Mouse (Mus musculus) forebrain, embryonic 14.5 days (tissue): Measurements from ENCODE around the gene Kpna7. TPM values are rescaled to one million over a fixed set of nuclear protein-coding genes. Genes with fewer than 3 reads are reported as not detected.
"Not testable (repeated sequence)": the region's sequence is repeated elsewhere in the genome, so short reads cannot be mapped to it uniquely, and the experiment has no call there.

Source experiments
- ATAC-seq: fragments of 200-750 bp; cut with Nextera tagmentation; 2 replicates; pipeline ENCODE4 v1.8.0; 2017; ENCODE audit warnings: mild to moderate bottlenecking, moderate library complexity
- DNase-seq: peaks from one replicate; pipeline ENCODE4 v3.0.0-alpha.2; 2015; ENCODE audit warnings: low spot score
- H3K27ac ChIP-seq: fragments of 300-500 bp; sonication (generic); 2 replicates; pipeline ENCODE4 v1.5.1; 2014; ENCODE audit warnings: low read depth, mild to moderate bottlenecking, control low read depth, low read length, moderate library complexity
- H3K27me3 ChIP-seq: fragments of 300-500 bp; sonication (generic); replicated peaks from 2 replicates; pipeline ENCODE4 v1.6.1; 2014; ENCODE audit warnings: low read length, control low read depth, mixed read lengths; ENCODE audit not compliant: control insufficient read depth, insufficient read depth
- H3K36me3 ChIP-seq: fragments of 300-500 bp; sonication (generic); 2 replicates; pipeline ENCODE4 v1.6.1; 2014; ENCODE audit warnings: low read length, control low read depth; ENCODE audit not compliant: control insufficient read depth, insufficient read depth
- H3K4me1 ChIP-seq: fragments of 300-500 bp; sonication (generic); 2 replicates; pipeline ENCODE4 v1.6.1; 2014; ENCODE audit warnings: antibody characterized with exemption, low read length, control low read depth; ENCODE audit not compliant: control insufficient read depth, insufficient read depth
- H3K4me2 ChIP-seq: fragments of 300-500 bp; sonication (generic); 2 replicates; pipeline ENCODE4 v1.6.1; 2014; ENCODE audit warnings: mild to moderate bottlenecking, control low read depth, low read length
- H3K4me3 ChIP-seq: fragments of 300-500 bp; sonication (generic); 2 replicates; pipeline ENCODE4 v1.5.1; 2014; ENCODE audit warnings: low read depth, low read length, control low read depth
- H3K9ac ChIP-seq: fragments of 300-500 bp; sonication (generic); 2 replicates; pipeline ENCODE4 v1.6.1; 2014; ENCODE audit warnings: mild to moderate bottlenecking, low read length, control low read depth, moderate library complexity
- H3K9me3 ChIP-seq: fragments of 300-500 bp; sonication (generic); replicated peaks from 2 replicates; pipeline ENCODE4 v1.6.1; 2016; ENCODE audit warnings: low read length, control low read depth, mixed read lengths; ENCODE audit not compliant: control insufficient read depth
- WGBS: fragments of 180-500 bp; shearing (Covaris S2); extraction: QIAGEN DNeasy Blood & Tissue Kit; methylation state at CpG from one replicate; pipeline ENCODE4 v1.1.7; 2014; 5-methylcytosine and 5-hydroxymethylcytosine counted together
- polyA plus RNA-seq: library from polyadenylated mRNA; unstranded; fragments of >200 nt; fragmentation: Nextera tagmentation; extraction: Ambion mirVana; gene quantifications from 2 replicates; pipeline ENCODE4 v1.2.1, GENCODE M21; 2014

The Kpna7 gene
- polyA plus RNA-seq, 1 experiment from 2014 or later, result not detected

DNA sequence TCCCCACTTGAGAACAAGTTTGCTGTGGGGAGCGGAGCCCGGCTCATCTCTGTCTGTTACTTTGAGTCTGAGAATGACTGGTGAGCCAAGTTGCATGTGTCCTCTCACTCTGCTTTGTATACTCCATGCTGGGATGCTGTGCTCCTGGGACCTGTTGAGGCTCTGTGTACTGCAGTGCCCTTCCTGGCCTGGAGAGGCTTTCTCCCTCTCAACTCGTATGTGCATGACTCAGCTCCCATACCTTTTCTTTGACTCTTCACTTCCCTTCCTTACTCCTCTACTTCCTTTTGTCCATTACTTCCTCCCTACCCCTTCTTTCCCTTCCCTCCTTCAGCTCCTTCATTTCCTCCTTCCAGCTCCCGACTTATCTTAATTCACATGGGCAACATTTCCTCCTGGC, 12.4 kb upstream of the Kpna7 start:
- H3K9me3 ChIP-seq, result no peaks in the 10 kb centered on the region
- ATAC-seq, result no peak
- no peak overlapping the region for H3K9ac ChIP-seq
- no peak overlapping the region for H3K27ac ChIP-seq
- no peak for DNase-seq
- no peak overlapping the region for H3K4me2 ChIP-seq
- 92% methylated on average over 4 of the region's 4 CpGs for WGBS
- peaks cover 94% of the 10 kb centered on the region for H3K36me3 ChIP-seq
- H3K4me1 ChIP-seq, result no peaks in the 10 kb centered on the region
- no peaks in the 10 kb centered on the region for H3K27me3 ChIP-seq
- no peak overlapping the region for H3K4me3 ChIP-seq

GRCm38 (mm10) chr5:145089878-145090277, 6.0 kb upstream of the Kpna7 start:
- Histone ChIP-seq H3K4me2 (no peak overlapping the region), H3K9me3 (no peaks in the 10 kb centered on the region), H3K36me3 (peaks cover 44% of the 10 kb centered on the region), H3K27ac (no peak overlapping the region), H3K4me1 (peaks cover 1% of the 10 kb centered on the region), H3K9ac (no peak overlapping the region), H3K4me3 (no peak overlapping the region), H3K27me3 (no peaks in the 10 kb centered on the region)
- DNase-seq (no peak), ATAC-seq (no peak)
- WGBS, result 89% methylated on average over 3 of the region's 3 CpGs

DNA sequence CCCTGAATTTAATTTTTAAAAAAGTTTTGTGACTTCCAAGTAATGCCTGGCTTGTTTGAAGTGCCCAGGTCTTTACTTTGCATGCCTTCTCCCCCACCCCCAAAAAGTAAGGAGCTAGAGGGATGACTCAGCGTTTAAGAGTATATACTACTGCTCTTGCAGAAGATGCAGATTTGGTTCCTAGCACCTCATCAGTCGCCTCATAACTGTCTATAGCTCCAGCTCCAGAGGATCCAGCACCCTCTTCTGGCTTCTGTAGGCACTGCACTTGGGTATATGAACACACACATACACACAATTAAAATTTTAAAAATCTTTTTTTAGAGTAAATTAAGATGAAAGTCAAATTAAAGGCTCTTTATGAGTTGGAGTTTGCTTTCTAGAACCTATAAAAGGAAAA, 4.4 kb upstream of the Kpna7 start:
- Histone ChIP-seq H3K36me3 (peaks cover 28% of the 10 kb centered on the region), H3K4me2 (no peak overlapping the region), H3K4me1 (peaks cover 8% of the 10 kb centered on the region), H3K27me3 (no peaks in the 10 kb centered on the region), H3K4me3 (no peak overlapping the region), H3K9me3 (no peaks in the 10 kb centered on the region), H3K9ac (no peak overlapping the region), H3K27ac (no peak overlapping the region)
- DNase-seq, result no peak
- 95% methylated on average over 2 of the region's 2 CpGs for WGBS
- ATAC-seq, result no peak

DNA sequence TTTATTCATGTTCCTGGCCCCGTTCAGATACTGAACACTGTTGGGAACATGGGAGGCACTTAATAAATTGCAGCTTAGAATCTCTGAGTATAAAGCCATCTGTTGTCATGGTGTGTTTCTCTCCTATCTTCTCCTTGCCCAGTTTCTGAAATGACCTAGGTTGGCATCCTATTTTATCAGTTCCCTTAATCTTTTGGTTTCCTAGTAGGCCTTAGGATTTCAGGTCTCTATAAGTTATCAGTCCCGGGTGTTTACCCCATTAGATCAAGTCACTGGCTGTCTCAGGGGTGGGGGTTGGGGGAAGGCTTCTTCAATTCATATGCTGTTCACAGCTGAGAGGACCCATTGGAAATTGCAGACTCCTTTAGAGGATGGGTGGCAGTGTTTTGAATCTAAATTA, 992 bp upstream of the Kpna7 start:
- Histone ChIP-seq H3K4me1 (peaks cover 8% of the 10 kb centered on the region), H3K9ac (peak overlapping the region; percentile 93), H3K9me3 (no peaks in the 10 kb centered on the region), H3K27me3 (no peaks in the 10 kb centered on the region), H3K4me3 (peak overlapping the region; percentile 74), H3K36me3 (0 out of 2 replicates have a peak, but pooled peaks cover 3% of the 10 kb centered on the region), H3K27ac (no peak overlapping the region), H3K4me2 (peak overlapping the region; percentile 83)
- DNase-seq, result no peak
- WGBS, result 81% methylated on average over 2 of the region's 2 CpGs
- ATAC-seq, result no peak

GRCm38 (mm10) chr5:145083201-145083600, 629 bp downstream of the Kpna7 start:
- ATAC-seq, result peak; percentile 17; the same call in 1 of the 2 replicates
- Histone ChIP-seq H3K4me3 (peak overlapping the region; percentile 74), H3K27ac (peak overlapping the region; percentile 80; the same call in 1 of the 2 replicates), H3K4me2 (peak overlapping the region; percentile 83), H3K9ac (peak overlapping the region; percentile 93)
- 53% methylated on average over 6 of the region's 6 CpGs for WGBS
- DNase-seq, H3K27me3 ChIP-seq, H3K36me3 ChIP-seq, H3K4me1 ChIP-seq, H3K9me3 ChIP-seq: not testable (repeated sequence)

DNA sequence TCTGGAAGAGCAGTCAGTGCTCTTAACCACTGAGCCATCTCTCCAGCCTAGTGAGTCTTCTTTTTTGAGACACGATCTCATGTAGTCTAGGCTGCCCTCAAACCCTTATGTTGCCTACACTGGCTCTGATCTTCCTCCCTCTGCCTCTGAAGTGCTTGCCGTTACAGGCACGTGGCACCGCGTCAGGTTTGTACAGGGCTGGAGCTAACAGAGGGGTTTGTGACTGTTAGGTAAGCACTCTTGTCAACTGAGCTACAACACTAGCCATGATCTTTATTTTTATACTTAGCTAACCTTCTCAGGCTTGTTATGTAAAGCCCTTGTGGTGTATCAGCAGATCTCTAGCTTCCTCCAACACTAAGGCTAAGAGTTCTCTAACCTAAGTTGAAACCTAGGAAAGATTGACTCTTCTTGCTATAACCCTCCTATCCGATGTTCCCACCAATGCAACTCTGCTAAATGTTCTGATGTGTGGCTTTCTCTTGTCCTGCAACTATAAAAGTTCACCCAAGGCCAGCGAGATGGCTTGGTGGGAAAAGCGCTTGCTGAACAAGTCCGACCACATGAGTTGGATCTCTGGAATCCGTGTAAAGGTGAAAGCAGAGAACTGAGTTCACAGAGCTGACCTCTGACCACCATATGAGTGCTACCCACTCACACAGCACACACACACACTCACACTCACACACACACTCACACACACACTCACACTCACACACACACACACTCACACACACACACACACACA, 1.8 kb downstream of the Kpna7 start:
- no peaks in the 10 kb centered on the region for H3K36me3 ChIP-seq
- H3K9me3 ChIP-seq, result no peaks in the 10 kb centered on the region
- ATAC-seq, result no peak
- peaks cover 8% of the 10 kb centered on the region for H3K4me1 ChIP-seq
- no peak overlapping the region for H3K27ac ChIP-seq
- WGBS, result 93% methylated on average over 10 of the region's 10 CpGs
- no peak overlapping the region for H3K9ac ChIP-seq
- no peak overlapping the region for H3K4me3 ChIP-seq
- no peak for DNase-seq
- H3K27me3 ChIP-seq, result no peaks in the 10 kb centered on the region
- H3K4me2 ChIP-seq, result no peak overlapping the region

- ATAC-seq (no peak), DNase-seq (no peak)
- Histone ChIP-seq H3K4me2 (no peak overlapping the region), H3K27me3 (no peaks in the 10 kb centered on the region), H3K9ac (no peak overlapping the region), H3K4me1 (no peaks in the 10 kb centered on the region), H3K27ac (no peak overlapping the region), H3K36me3 (no peaks in the 10 kb centered on the region), H3K4me3 (no peak overlapping the region), H3K9me3 (no peaks in the 10 kb centered on the region)
- WGBS, result 65% methylated on average over 3 of the region's 3 CpGs
Observed at GRCm38 (mm10) chr5:145075081-145075480, 8.7 kb downstream of the Kpna7 start.

- H3K9ac ChIP-seq, result no peak overlapping the region
- 49% methylated on average over 6 of the region's 6 CpGs for WGBS
- H3K27me3 ChIP-seq, result no peaks in the 10 kb centered on the region
- H3K4me3 ChIP-seq, result no peak overlapping the region
- no peak for DNase-seq
- H3K9me3 ChIP-seq, result no peaks in the 10 kb centered on the region
- H3K4me2 ChIP-seq, result no peak overlapping the region
- H3K36me3 ChIP-seq, result no peaks in the 10 kb centered on the region
- no peak overlapping the region for H3K27ac ChIP-seq
- ATAC-seq, result no peak
- no peaks in the 10 kb centered on the region for H3K4me1 ChIP-seq
Observed at GRCm38 (mm10) chr5:145071342-145071741, 12.5 kb downstream of the Kpna7 start.

DNA sequence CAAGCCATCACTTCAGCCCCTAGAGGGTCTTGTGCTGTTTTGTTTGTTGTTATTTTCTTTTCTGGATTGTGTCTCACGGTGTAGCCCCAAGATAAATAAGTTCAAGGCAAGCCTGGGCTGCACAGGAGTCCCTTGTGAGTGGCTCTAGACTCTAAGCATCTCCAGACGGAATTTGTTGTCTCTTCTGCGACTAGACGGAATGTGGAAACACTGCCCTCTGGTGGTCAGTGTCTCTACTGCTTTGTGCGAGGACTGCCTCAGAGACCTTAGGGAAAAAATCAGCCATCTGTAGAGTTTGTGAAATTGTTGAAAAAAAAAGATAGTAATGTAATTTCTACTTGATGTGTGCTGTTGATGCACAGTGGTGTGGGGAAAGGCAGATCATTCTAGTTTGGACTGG, 14.1 kb downstream of the Kpna7 start:
- ATAC-seq, result peak; percentile 70; the same call in 1 of the 2 replicates
- DNase-seq, result peak; percentile 91
- WGBS, result under 1% methylated on average over 5 of the region's 5 CpGs

More for the DNA sequence above, 14.1 kb downstream of the Kpna7 start:
- Histone ChIP-seq H3K4me2 (no peak overlapping the region), H3K9me3 (no peaks in the 10 kb centered on the region), H3K4me3 (no peak overlapping the region), H3K4me1 (no peaks in the 10 kb centered on the region), H3K27me3 (no peaks in the 10 kb centered on the region), H3K27ac (no peak overlapping the region), H3K36me3 (no peaks in the 10 kb centered on the region), H3K9ac (no peak overlapping the region)
